Mouse (Mus musculus) liver, embryonic 16.5 days (tissue): Measurements from ENCODE around the gene Scd2. TPM values are rescaled to one million over a fixed set of nuclear protein-coding genes. Genes with fewer than 3 reads are reported as not detected.
A peak's percentile ranks its signal among the peaks of the same experiment; 100 is the strongest.
"Not testable (repeated sequence)": the region's sequence is repeated elsewhere in the genome, so short reads cannot be mapped to it uniquely, and the experiment has no call there.

Experiments
- ATAC-seq: fragments of 200-750 bp; cut with Nextera tagmentation; 2 replicates; pipeline ENCODE4 v1.8.0; 2017; ENCODE audit warnings: low read depth, mild to moderate bottlenecking, moderate number of reproducible peaks, moderate library complexity
- H3K27ac ChIP-seq: fragments of 300-500 bp; sonication (generic); 2 replicates; pipeline ENCODE4 v1.5.1; 2014; ENCODE audit warnings: mild to moderate bottlenecking, low read length
- H3K27me3 ChIP-seq: fragments of 300-500 bp; sonication (generic); 2 replicates; pipeline ENCODE4 v1.6.1; 2014; ENCODE audit warnings: low read depth, low read length, mixed read lengths; ENCODE audit not compliant: control insufficient read depth, insufficient read depth
- H3K36me3 ChIP-seq: fragments of 300-500 bp; sonication (generic); 2 replicates; pipeline ENCODE4 v1.6.1; 2014; ENCODE audit warnings: mild to moderate bottlenecking; ENCODE audit not compliant: control insufficient read depth, insufficient read depth
- H3K4me1 ChIP-seq: fragments of 300-500 bp; sonication (generic); 2 replicates; pipeline ENCODE4 v1.6.1; 2014; ENCODE audit warnings: low read depth, low read length, mixed read lengths; ENCODE audit not compliant: control insufficient read depth
- H3K4me2 ChIP-seq: fragments of 300-500 bp; sonication (generic); 2 replicates; pipeline ENCODE4 v1.6.1; 2014; ENCODE audit warnings: low read depth, low read length, mixed read lengths
- H3K4me3 ChIP-seq: fragments of 300-500 bp; sonication (generic); 2 replicates; pipeline ENCODE4 v1.5.1; 2014; ENCODE audit warnings: low read depth, mild to moderate bottlenecking, low read length
- H3K9ac ChIP-seq: fragments of 300-500 bp; sonication (generic); 2 replicates; pipeline ENCODE4 v1.6.1; 2014; ENCODE audit warnings: low read depth, low read length
- H3K9me3 ChIP-seq: fragments of 300-500 bp; sonication (generic); replicated peaks from 2 replicates; pipeline ENCODE4 v1.6.1; 2016; ENCODE audit warnings: low read length; ENCODE audit not compliant: control insufficient read depth
- WGBS: fragments of 180-500 bp; shearing (Covaris S2); extraction: QIAGEN DNeasy Blood & Tissue Kit; methylation state at CpG from one replicate; pipeline ENCODE4 v1.1.7; 2014; ENCODE audit not compliant: insufficient replicate concordance; 5-methylcytosine and 5-hydroxymethylcytosine counted together
- polyA plus RNA-seq: library from polyadenylated mRNA; unstranded; fragments of >200 nt; fragmentation: Nextera tagmentation; extraction: Ambion mirVana; gene quantifications from 2 replicates; pipeline ENCODE4 v1.2.1, GENCODE M21; 2015

The Scd2 gene
- polyA plus RNA-seq, 1 experiment from 2014 or later: 147 TPM

DNA sequence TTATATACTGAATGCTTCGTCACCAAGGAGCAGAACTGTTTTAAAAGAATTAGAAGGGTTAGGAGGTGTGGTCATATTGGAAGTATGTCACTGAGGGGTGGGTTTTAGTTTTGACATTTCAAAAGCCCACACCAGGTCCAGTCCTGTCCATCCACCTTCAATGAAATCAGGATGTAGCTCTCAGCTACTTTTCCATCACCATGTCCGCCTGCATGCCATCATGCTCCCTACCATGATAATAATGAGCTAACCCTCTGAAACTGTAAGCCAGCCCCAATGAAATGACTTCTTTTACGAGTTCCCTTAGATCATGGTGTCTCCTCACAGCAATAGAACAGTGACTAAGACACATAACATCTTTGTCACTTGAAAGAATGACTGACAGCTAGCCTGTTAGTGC is 26.8 kb downstream of the Scd2 start:
- no peak overlapping the region for H3K4me2 ChIP-seq
- no peaks in the 10 kb centered on the region for H3K4me1 ChIP-seq
- H3K9ac ChIP-seq: no peak overlapping the region
- no peaks in the 10 kb centered on the region for H3K9me3 ChIP-seq
- ATAC-seq: no peak
- H3K4me3 ChIP-seq: no peak overlapping the region
- WGBS: 64% methylated on average over 3 of the region's 3 CpGs
- no peak overlapping the region for H3K27ac ChIP-seq
- no peaks in the 10 kb centered on the region for H3K27me3 ChIP-seq
- no peaks in the 10 kb centered on the region for H3K36me3 ChIP-seq

- no peaks in the 10 kb centered on the region for H3K36me3 ChIP-seq
- no peak for ATAC-seq
- H3K27me3 ChIP-seq: no peaks in the 10 kb centered on the region
- no peak overlapping the region for H3K27ac ChIP-seq
- no peak overlapping the region for H3K4me3 ChIP-seq
- H3K4me1 ChIP-seq: no peaks in the 10 kb centered on the region
- no peak overlapping the region for H3K9ac ChIP-seq
- H3K9me3 ChIP-seq: no peaks in the 10 kb centered on the region
- WGBS: 62% methylated on average over 4 of the region's 4 CpGs
- no peak overlapping the region for H3K4me2 ChIP-seq
Measured at GRCm38 (mm10) chr19:44321201-44321600, 27.7 kb downstream of the Scd2 start.

- H3K36me3 ChIP-seq: no peaks in the 10 kb centered on the region
- 59% methylated on average over 2 of the region's 2 CpGs for WGBS
- H3K4me3 ChIP-seq: no peak overlapping the region
- no peaks in the 10 kb centered on the region for H3K27me3 ChIP-seq
- no peak for ATAC-seq
- H3K27ac ChIP-seq: no peak overlapping the region
- no peaks in the 10 kb centered on the region for H3K9me3 ChIP-seq
- H3K9ac ChIP-seq: no peak overlapping the region
- no peak overlapping the region for H3K4me2 ChIP-seq
- no peaks in the 10 kb centered on the region for H3K4me1 ChIP-seq
Measured at GRCm38 (mm10) chr19:44321631-44322030, 28.2 kb downstream of the Scd2 start.

DNA sequence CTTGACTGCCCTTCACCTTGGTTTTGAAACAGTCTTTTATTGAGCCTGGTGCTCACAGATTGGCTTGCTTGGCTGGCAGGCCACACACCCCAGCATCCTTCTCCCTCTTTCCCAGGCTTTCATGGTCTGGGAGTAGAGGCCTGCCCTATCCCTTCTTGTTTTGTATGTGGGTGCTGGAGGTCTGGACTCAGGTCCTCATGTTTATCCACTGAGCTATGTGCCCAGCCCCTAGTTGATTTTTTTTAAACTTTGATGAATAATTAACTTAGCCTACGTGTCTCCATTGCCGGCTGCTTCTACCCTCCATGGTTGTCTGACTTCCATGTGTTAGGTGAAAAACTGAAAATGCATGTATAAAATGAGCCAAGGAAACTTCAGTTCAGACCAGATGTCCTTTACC is 36.1 kb downstream of the Scd2 start:
- H3K27me3 ChIP-seq: no peaks in the 10 kb centered on the region
- peak; percentile 13; the same call in 1 of the 2 replicates for ATAC-seq
- WGBS: 79% methylated on average over 2 of the region's 2 CpGs
- H3K9ac ChIP-seq: no peak overlapping the region
- H3K4me3 ChIP-seq: no peak overlapping the region
- H3K4me1 ChIP-seq: no peaks in the 10 kb centered on the region
- H3K4me2 ChIP-seq: no peak overlapping the region
- H3K27ac ChIP-seq: no peak overlapping the region
- no peaks in the 10 kb centered on the region for H3K36me3 ChIP-seq
- H3K9me3 ChIP-seq: no peaks in the 10 kb centered on the region

- H3K4me2 ChIP-seq, H3K27me3 ChIP-seq, H3K4me1 ChIP-seq, H3K36me3 ChIP-seq, H3K9ac ChIP-seq, H3K9me3 ChIP-seq, ATAC-seq, H3K27ac ChIP-seq, H3K4me3 ChIP-seq: not testable (repeated sequence)
- WGBS: 82% methylated on average over 1 of the region's 1 CpGs
Measured at GRCm38 (mm10) chr19:44331128-44331527, 37.7 kb downstream of the Scd2 start.

DNA sequence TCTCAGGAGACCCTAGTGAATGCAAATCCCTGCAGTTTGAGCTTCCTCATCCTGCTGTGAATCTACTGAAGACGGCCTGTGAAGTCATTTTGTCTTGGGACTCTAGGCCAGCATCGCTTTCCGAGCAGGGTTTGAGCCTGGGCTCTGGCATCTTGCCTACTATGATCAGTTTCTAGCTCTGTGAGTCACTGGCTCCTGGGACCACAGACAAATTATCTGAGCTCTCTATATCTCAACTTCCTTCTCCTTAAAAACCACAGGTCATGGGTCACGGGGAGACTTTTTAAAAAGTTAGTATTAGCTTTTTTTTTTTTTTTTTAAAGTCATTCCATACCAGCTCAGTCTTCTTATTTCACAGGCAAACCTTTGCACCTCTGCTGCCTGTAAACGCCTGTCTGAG is 38.4 kb downstream of the Scd2 start:
- Histone ChIP-seq H3K4me1 (no peaks in the 10 kb centered on the region), H3K4me3 (no peak overlapping the region), H3K27me3 (no peaks in the 10 kb centered on the region), H3K27ac (no peak overlapping the region), H3K9me3 (no peaks in the 10 kb centered on the region), H3K36me3 (no peaks in the 10 kb centered on the region), H3K9ac (no peak overlapping the region), H3K4me2 (no peak overlapping the region)
- ATAC-seq: no peak
- WGBS: 42% methylated on average over 5 of the region's 5 CpGs

DNA sequence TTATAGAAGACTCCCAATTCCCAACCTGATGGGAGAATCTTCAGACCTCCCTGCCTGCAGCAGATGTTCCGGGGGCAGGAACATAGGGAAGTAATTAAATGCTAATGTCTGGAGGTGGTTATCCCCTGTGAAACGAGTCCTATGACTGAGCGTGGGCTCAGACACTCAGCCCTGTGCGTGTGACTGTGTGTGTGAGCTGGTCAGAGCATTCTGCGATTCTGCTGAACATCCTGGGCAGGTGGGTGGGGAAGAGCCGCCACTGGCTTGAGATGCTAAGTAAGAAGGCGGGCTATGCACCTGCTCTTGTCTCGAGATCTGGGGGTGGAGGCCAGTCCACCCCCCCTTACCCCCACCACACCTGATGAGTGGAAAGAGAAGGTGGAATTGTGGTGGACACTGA is 38.9 kb downstream of the Scd2 start:
- no peaks in the 10 kb centered on the region for H3K9me3 ChIP-seq
- no peaks in the 10 kb centered on the region for H3K27me3 ChIP-seq
- H3K27ac ChIP-seq: no peak overlapping the region
- H3K9ac ChIP-seq: no peak overlapping the region
- no peaks in the 10 kb centered on the region for H3K36me3 ChIP-seq
- H3K4me3 ChIP-seq: no peak overlapping the region
- 51% methylated on average over 8 of the region's 8 CpGs for WGBS
- no peak overlapping the region for H3K4me2 ChIP-seq
- ATAC-seq: no peak
- H3K4me1 ChIP-seq: no peaks in the 10 kb centered on the region

- Histone ChIP-seq H3K4me2 (no peak within 1 kb of the TSS), H3K36me3 (no peaks in the 10 kb centered on the region), H3K4me3 (no peak within 1 kb of the TSS), H3K4me1 (no peaks in the 10 kb centered on the region), H3K27me3 (no peaks in the 10 kb centered on the region), H3K27ac (no peak within 1 kb of the TSS), H3K9me3 (no peaks in the 10 kb centered on the region), H3K9ac (no peak within 1 kb of the TSS)
- ATAC-seq: no peak
- WGBS: 77% methylated on average over 10 of the region's 10 CpGs
Measured at GRCm38 (mm10) chr19:44332833-44333623, 39.6 kb downstream of the Scd2 start, which contains the start of gene Scd4. TSS of gene Scd4 (plus strand) at chr19:44333092.

DNA sequence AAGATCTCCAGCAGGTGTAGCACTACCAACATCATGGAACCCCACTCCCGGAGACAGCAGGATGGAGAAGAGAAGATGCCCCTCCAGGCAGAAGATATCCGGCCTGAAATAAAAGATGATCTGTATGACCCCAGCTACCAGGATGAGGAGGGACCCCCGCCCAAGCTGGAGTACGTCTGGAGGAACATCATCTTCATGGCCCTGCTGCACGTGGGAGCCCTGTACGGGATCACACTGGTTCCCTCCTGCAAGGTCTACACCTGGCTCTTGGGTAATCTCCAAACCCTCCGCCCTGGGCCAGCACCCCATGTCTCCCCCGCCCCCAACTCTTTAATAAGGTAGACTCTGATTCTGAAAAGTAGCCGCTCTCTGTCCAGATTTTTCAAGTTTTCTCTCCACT is 40.5 kb downstream of the Scd2 start:
- Histone ChIP-seq H3K36me3 (no peaks in the 10 kb centered on the region), H3K9me3 (no peaks in the 10 kb centered on the region), H3K4me1 (no peaks in the 10 kb centered on the region), H3K4me2 (no peak overlapping the region), H3K4me3 (no peak overlapping the region), H3K27ac (no peak overlapping the region), H3K9ac (no peak overlapping the region), H3K27me3 (no peaks in the 10 kb centered on the region)
- WGBS: 72% methylated on average over 9 of the region's 9 CpGs
- ATAC-seq: no peak
